Mouse (Mus musculus) granulocyte monocyte progenitor cell, adult 5-6 weeks (primary cell): ENCODE data around the gene Olfr645. TPM values are rescaled to one million over a fixed set of nuclear protein-coding genes. Genes with fewer than 3 reads are reported as not detected.
A peak's percentile ranks its signal among the peaks of the same experiment; 100 is the strongest.

Source experiments
- ATAC-seq: replicated peaks from 2 replicates; pipeline ENCODE4 v1.8.0; 2016; ENCODE audit warnings: mild to moderate bottlenecking, moderate TSS enrichment, inconsistent platforms; ENCODE audit not compliant: poor library complexity, severe bottlenecking
- total RNA-seq, 2 experiments: library from RNA; stranded (forward) in 1 of 2; stranded (reverse) in 1 of 2; fragments of 200-712, 200-1000 nt in 1 of 2; fragments of >200 nt in 1 of 2; fragmentation: Nextera tagmentation in 1 of 2; gene quantifications; 2 replicates each; pipeline ENCODE4 v1.2.3; 2014 to 2017

Gene Olfr645
- total RNA-seq (2014; fragmentation: Nextera tagmentation) (not detected in 2 replicates), total RNA-seq (2017) (not detected in 2 replicates)

GRCm38 (mm10) chr7:104085365-104085764 is at the start of gene Olfr645:
Gene Olfr645, minus strand, starts transcription at chr7:104085465.
- no peak for ATAC-seq

GRCm38 (mm10) chr7:104129726-104130125 is 44.5 kb upstream of the Olfr645 start, which contains the start of gene Ubqln5:
Gene Ubqln5, minus strand, starts transcription at chr7:104129826.
- ATAC-seq, result no peak

DNA sequence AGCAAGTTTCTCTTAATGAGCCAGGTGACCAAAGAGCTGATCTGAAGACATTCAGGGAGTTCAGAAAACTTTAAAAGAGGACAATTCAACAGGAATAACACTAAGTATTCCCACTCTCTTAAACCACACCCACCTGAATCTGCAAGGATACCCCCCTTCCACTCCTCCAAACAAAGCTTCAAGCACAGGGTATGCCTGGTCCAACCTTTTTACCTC is 19.4 kb upstream of the Olfr645 start, which contains the start of gene Olfr646:
Gene Olfr646, plus strand, starts transcription at position 117 of the 216 bp plus-strand sequence.
- no peak for ATAC-seq

GRCm38 (mm10) chr7:104103913-104104756 is 18.9 kb upstream of the Olfr645 start:
- ATAC-seq, result peak; percentile 83

DNA sequence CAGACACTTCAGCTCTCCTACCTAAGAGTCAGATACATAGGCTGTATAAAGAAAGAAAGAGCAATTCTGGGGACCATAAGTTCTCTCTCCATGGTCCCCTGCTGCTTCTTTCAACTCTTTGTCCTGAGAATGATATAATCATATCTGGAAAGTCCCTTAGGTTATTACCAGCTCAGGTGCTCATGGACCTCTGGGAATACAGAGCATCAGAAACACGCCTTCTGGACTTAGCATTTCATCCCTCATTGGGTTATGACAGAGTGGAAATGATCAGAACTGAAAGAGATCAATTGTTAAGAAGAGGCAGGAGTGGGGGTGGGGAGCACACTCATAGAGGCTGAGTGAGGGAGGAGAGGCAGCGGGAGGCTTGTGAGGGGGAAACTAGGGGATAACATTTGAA is 13.5 kb downstream of the Olfr645 start, which contains the start of gene Olfr644:
Gene Olfr644, minus strand, starts transcription at position 101 of the 400 bp plus-strand sequence.
- no peak for ATAC-seq

GRCm38 (mm10) chr7:104061345-104061744 is 23.9 kb downstream of the Olfr645 start, which contains the start of gene 4930516K23Rik:
Gene 4930516K23Rik, minus strand, starts transcription at chr7:104061445.
- no peak for ATAC-seq

- peak; percentile 25; the same call in 1 of the 2 replicates for ATAC-seq
These were observed 26.1 kb downstream of the Olfr645 start for GRCm38 (mm10) chr7:104059215-104059614.

DNA sequence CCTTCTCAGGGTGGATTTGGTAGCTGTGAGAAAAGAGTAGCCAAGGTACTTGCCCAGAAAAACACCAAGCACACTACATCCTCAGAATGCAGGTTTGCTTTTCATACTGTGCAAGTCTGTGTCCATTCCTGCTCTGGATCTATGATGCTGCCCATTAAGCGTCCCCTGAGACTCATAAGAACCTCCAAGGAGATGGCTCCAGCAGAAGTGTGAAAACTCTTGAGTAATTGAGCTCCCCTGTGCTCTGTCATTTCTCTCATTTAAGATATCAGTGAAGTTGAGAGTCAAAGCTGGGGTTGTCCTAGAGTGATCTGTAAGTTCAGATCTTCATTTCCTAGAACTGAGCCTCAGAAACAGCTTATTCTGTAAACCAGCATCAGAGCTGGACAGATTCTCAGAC is 32.7 kb downstream of the Olfr645 start, which contains the start of gene Olfr642:
Gene Olfr642, minus strand, starts transcription at position 101 of the 400 bp plus-strand sequence.
- no peak for ATAC-seq

DNA sequence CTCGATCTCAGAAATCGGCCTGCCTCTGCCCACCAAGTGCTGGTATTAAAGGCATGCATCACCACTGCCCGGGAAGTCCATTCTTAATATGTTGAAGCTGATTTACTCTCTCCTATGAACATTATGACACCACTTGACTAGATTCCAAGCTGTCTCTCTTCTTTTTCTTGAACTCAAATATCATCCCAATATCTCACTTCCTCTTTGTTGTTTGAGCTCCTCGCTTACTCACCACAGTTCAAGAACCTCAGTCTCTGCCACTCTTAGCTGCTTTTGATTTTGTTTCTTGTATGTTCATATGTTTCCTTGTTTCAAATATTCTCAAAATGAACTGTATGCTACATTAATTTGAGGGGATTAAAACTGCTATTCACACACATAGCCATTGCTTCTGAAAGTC is 34.5 kb downstream of the Olfr645 start:
- peak; percentile 81 for ATAC-seq

- no peak for ATAC-seq
These were observed 50.1 kb downstream of the Olfr645 start, which contains the start of gene Olfr641 for GRCm38 (mm10) chr7:104035145-104035544. Gene Olfr641, plus strand, starts transcription at chr7:104035445.

Other genes with a start within 250 kb of the Olfr645 start
- not detected in 2 replicates for gene Hbb-bh2, start 244.9 kb downstream of the Olfr645 start, total RNA-seq (2014; fragmentation: Nextera tagmentation)
- not detected in 2 replicates for gene Hbb-bh2, start 244.9 kb downstream of the Olfr645 start, total RNA-seq (2017)
- not detected in 2 replicates for gene Hbb-bh1, start 242.3 kb downstream of the Olfr645 start, total RNA-seq (2014; fragmentation: Nextera tagmentation)
- not detected in 2 replicates for gene Hbb-bh1, start 242.3 kb downstream of the Olfr645 start, total RNA-seq (2017)
- not detected in 2 replicates for gene Hbb-y, start 232.2 kb downstream of the Olfr645 start, total RNA-seq (2014; fragmentation: Nextera tagmentation)
- not detected in 2 replicates for gene Hbb-y, start 232.2 kb downstream of the Olfr645 start, total RNA-seq (2017)
- gene Olfr66, start 199.2 kb downstream of the Olfr645 start, total RNA-seq (2014; fragmentation: Nextera tagmentation), result not detected in 2 replicates
- gene Olfr66, start 199.2 kb downstream of the Olfr645 start, total RNA-seq (2017), result not detected in 2 replicates
- not detected in 2 replicates for gene Olfr64, start 191.0 kb downstream of the Olfr645 start, total RNA-seq (2014; fragmentation: Nextera tagmentation)
- gene Olfr64, start 191.0 kb downstream of the Olfr645 start, total RNA-seq (2017), result not detected in 2 replicates
- gene Olfr65, start 182.0 kb downstream of the Olfr645 start, total RNA-seq (2014; fragmentation: Nextera tagmentation), result not detected in 2 replicates
- not detected in 2 replicates for gene Olfr65, start 182.0 kb downstream of the Olfr645 start, total RNA-seq (2017)
- not detected in 2 replicates for gene Olfr631, start 156.6 kb downstream of the Olfr645 start, total RNA-seq (2014; fragmentation: Nextera tagmentation)
- not detected in 2 replicates for gene Olfr631, start 156.6 kb downstream of the Olfr645 start, total RNA-seq (2017)
- gene Olfr632, start 151.1 kb downstream of the Olfr645 start, total RNA-seq (2014; fragmentation: Nextera tagmentation), result not detected in 2 replicates
- gene Olfr632, start 151.1 kb downstream of the Olfr645 start, total RNA-seq (2017), result not detected in 2 replicates
- not detected in 2 replicates for gene Olfr633, start 141.0 kb downstream of the Olfr645 start, total RNA-seq (2014; fragmentation: Nextera tagmentation)
- not detected in 2 replicates for gene Olfr633, start 141.0 kb downstream of the Olfr645 start, total RNA-seq (2017)
- gene Olfr635, start 114.3 kb downstream of the Olfr645 start, total RNA-seq (2014; fragmentation: Nextera tagmentation), result not detected in 2 replicates
- not detected in 2 replicates for gene Olfr635, start 114.3 kb downstream of the Olfr645 start, total RNA-seq (2017)
- gene Olfr638, start 86.7 kb downstream of the Olfr645 start, total RNA-seq (2014; fragmentation: Nextera tagmentation), result not detected in 2 replicates
- gene Olfr638, start 86.7 kb downstream of the Olfr645 start, total RNA-seq (2017), result not detected in 2 replicates
- not detected in 2 replicates for gene Olfr639, start 68.2 kb downstream of the Olfr645 start, total RNA-seq (2014; fragmentation: Nextera tagmentation)
- gene Olfr639, start 68.2 kb downstream of the Olfr645 start, total RNA-seq (2017), result not detected in 2 replicates
- gene Olfr640, start 59.9 kb downstream of the Olfr645 start, total RNA-seq (2014; fragmentation: Nextera tagmentation), result not detected in 2 replicates
- not detected in 2 replicates for gene Olfr640, start 59.9 kb downstream of the Olfr645 start, total RNA-seq (2017)
- not detected in 2 replicates for gene Olfr641, start 50.0 kb downstream of the Olfr645 start, total RNA-seq (2014; fragmentation: Nextera tagmentation)
- not detected in 2 replicates for gene Olfr641, start 50.0 kb downstream of the Olfr645 start, total RNA-seq (2017)
- gene Olfr642, start 32.8 kb downstream of the Olfr645 start, total RNA-seq (2014; fragmentation: Nextera tagmentation), result not detected in 2 replicates
- not detected in 2 replicates for gene Olfr642, start 32.8 kb downstream of the Olfr645 start, total RNA-seq (2017)
- gene 4930516K23Rik, start 24.0 kb downstream of the Olfr645 start, total RNA-seq (2014; fragmentation: Nextera tagmentation), result not detected in 2 replicates
- not detected in 2 replicates for gene 4930516K23Rik, start 24.0 kb downstream of the Olfr645 start, total RNA-seq (2017)
- gene Olfr644, start 13.6 kb downstream of the Olfr645 start, total RNA-seq (2014; fragmentation: Nextera tagmentation), result not detected in 2 replicates
- gene Olfr644, start 13.6 kb downstream of the Olfr645 start, total RNA-seq (2017), result not detected in 2 replicates
- not detected in 2 replicates for gene Olfr646, start 19.4 kb upstream of the Olfr645 start, total RNA-seq (2014; fragmentation: Nextera tagmentation)
- not detected in 2 replicates for gene Olfr646, start 19.4 kb upstream of the Olfr645 start, total RNA-seq (2017)
- not detected in 2 replicates for gene Ubqln5, start 44.4 kb upstream of the Olfr645 start, total RNA-seq (2014; fragmentation: Nextera tagmentation)
- not detected in 2 replicates for gene Ubqln5, start 44.4 kb upstream of the Olfr645 start, total RNA-seq (2017)
- not detected in 2 replicates for gene Olfr643, start 51.9 kb upstream of the Olfr645 start, total RNA-seq (2014; fragmentation: Nextera tagmentation)
- not detected in 2 replicates for gene Olfr643, start 51.9 kb upstream of the Olfr645 start, total RNA-seq (2017)
- gene Ubqln3, start 57.8 kb upstream of the Olfr645 start, total RNA-seq (2014; fragmentation: Nextera tagmentation), result not detected in 2 replicates
- not detected in 2 replicates for gene Ubqln3, start 57.8 kb upstream of the Olfr645 start, total RNA-seq (2017)
- gene Ubqlnl, start 65.1 kb upstream of the Olfr645 start, total RNA-seq (2014; fragmentation: Nextera tagmentation), result not detected in 2 replicates
- gene Ubqlnl, start 65.1 kb upstream of the Olfr645 start, total RNA-seq (2017), result not detected in 2 replicates
- not detected in 2 replicates for gene Olfm5, start 79.4 kb upstream of the Olfr645 start, total RNA-seq (2014; fragmentation: Nextera tagmentation)
- not detected in 2 replicates for gene Olfm5, start 79.4 kb upstream of the Olfr645 start, total RNA-seq (2017)
- not detected in 2 replicates for gene Olfr648, start 97.9 kb upstream of the Olfr645 start, total RNA-seq (2014; fragmentation: Nextera tagmentation)
- gene Olfr648, start 97.9 kb upstream of the Olfr645 start, total RNA-seq (2017), result 0.26 TPM in 1 of 2 replicates, not detected in the other
- gene Olfr649, start 110.5 kb upstream of the Olfr645 start, total RNA-seq (2014; fragmentation: Nextera tagmentation), result not detected in 2 replicates
- not detected in 2 replicates for gene Olfr649, start 110.5 kb upstream of the Olfr645 start, total RNA-seq (2017)
- 0.13 and 3.0 TPM in 2 replicates for gene Trim6, start 133.3 kb upstream of the Olfr645 start, total RNA-seq (2014; fragmentation: Nextera tagmentation)
- gene Trim6, start 133.3 kb upstream of the Olfr645 start, total RNA-seq (2017), result 3.7 and 4.7 TPM in 2 replicates
- gene Trim34a, start 159.0 kb upstream of the Olfr645 start, total RNA-seq (2014; fragmentation: Nextera tagmentation), result 10.9 and 17.8 TPM in 2 replicates
- 9.9 and 14.7 TPM in 2 replicates for gene Trim34a, start 159.0 kb upstream of the Olfr645 start, total RNA-seq (2017)
- 5.3 and 8.4 TPM in 2 replicates for gene Trim5, start 202.6 kb upstream of the Olfr645 start, total RNA-seq (2014; fragmentation: Nextera tagmentation)
- 5.6 and 8.0 TPM in 2 replicates for gene Trim5, start 202.6 kb upstream of the Olfr645 start, total RNA-seq (2017)
- gene Trim12a, start 230.0 kb upstream of the Olfr645 start, total RNA-seq (2014; fragmentation: Nextera tagmentation), result 33.9 and 58.4 TPM in 2 replicates
- 50.7 and 67.4 TPM in 2 replicates for gene Trim12a, start 230.0 kb upstream of the Olfr645 start, total RNA-seq (2017)
- gene Trim34b, start 244.0 kb upstream of the Olfr645 start, total RNA-seq (2014; fragmentation: Nextera tagmentation), result not detected in 2 replicates
- not detected in 2 replicates for gene Trim34b, start 244.0 kb upstream of the Olfr645 start, total RNA-seq (2017)